Mouse (Mus musculus): ENCODE results near the gene Klc4. TPM values are rescaled to one million over a fixed set of nuclear protein-coding genes. Genes with fewer than 3 reads are reported as not detected.

The Klc4 gene
- polyA plus RNA-seq (2014; fragmentation: Nextera tagmentation; extraction: Ambion mirVana), result 16.5 and 18.0 TPM in 2 replicates

- Histone ChIP-seq H3K36me3 (ENCODE audit: control insufficient read depth, insufficient read depth, low read length) (peaks cover 5% of the 10 kb centered on the region), H3K4me3 (ENCODE audit: low read depth, low read length) (peak within 1 kb of the TSS; percentile 76), H3K4me2 (peak within 1 kb of the TSS; percentile 91), H3K9me3 (replicated peaks; ENCODE audit: control insufficient read depth, low read length) (no peaks in the 10 kb centered on the region), H3K27me3 (ENCODE audit: control insufficient read depth, insufficient read depth, low read length) (no peaks in the 10 kb centered on the region), H3K9ac (ENCODE audit: low read depth, low read length) (peak within 1 kb of the TSS; percentile 85), H3K27ac (ENCODE audit: low read depth, low read length) (peak within 1 kb of the TSS; percentile 78), H3K4me1 (ENCODE audit: control insufficient read depth, insufficient read depth, low read length) (peaks cover 21% of the 10 kb centered on the region)
- under 1% methylated on average over 53 of the region's 53 CpGs for WGBS (ENCODE audit: insufficient replicate concordance)
- ATAC-seq (replicated peaks; ENCODE audit: insufficient number of reproducible peaks, low FRiP score, low TSS enrichment), result peak; percentile 75
These were observed at the start of gene Klc4, which contains the start of gene Mrpl2 for GRCm38 (mm10) chr17:46645561-46646321. TSS of gene Klc4 (minus strand) at chr17:46646022. TSS of gene Mrpl2 (plus strand) at chr17:46646229.

GRCm38 (mm10) chr17:46694517-46695063 lies 48.8 kb upstream of the Klc4 start:
- H3K4me3 ChIP-seq (ENCODE audit: low read depth, low read length), result no peak overlapping the region
- H3K36me3 ChIP-seq (ENCODE audit: control insufficient read depth, insufficient read depth, low read length), result no peaks in the 10 kb centered on the region; the same call in 1 of the 2 replicates
- no peaks in the 10 kb centered on the region for H3K9me3 ChIP-seq (replicated peaks; ENCODE audit: control insufficient read depth, low read length)
- no peak overlapping the region for H3K9ac ChIP-seq (ENCODE audit: low read depth, low read length)
- H3K27me3 ChIP-seq (ENCODE audit: control insufficient read depth, insufficient read depth, low read length), result no peaks in the 10 kb centered on the region
- no peak overlapping the region for H3K27ac ChIP-seq (ENCODE audit: low read depth, low read length)
- 88% methylated on average over 1 of the region's 1 CpGs for WGBS (ENCODE audit: insufficient replicate concordance)
- no peak overlapping the region for H3K4me2 ChIP-seq
- peaks cover 4% of the 10 kb centered on the region; the same call in 1 of the 2 replicates for H3K4me1 ChIP-seq (ENCODE audit: control insufficient read depth, insufficient read depth, low read length)
- no peak for ATAC-seq (replicated peaks; ENCODE audit: insufficient number of reproducible peaks, low FRiP score, low TSS enrichment)

GRCm38 (mm10) chr17:46691390-46691789 lies 45.6 kb upstream of the Klc4 start:
- H3K9me3 ChIP-seq (replicated peaks; ENCODE audit: control insufficient read depth, low read length), result no peaks in the 10 kb centered on the region
- 91% methylated on average over 2 of the region's 2 CpGs for WGBS (ENCODE audit: insufficient replicate concordance)
- no peak overlapping the region for H3K4me3 ChIP-seq (ENCODE audit: low read depth, low read length)
- H3K9ac ChIP-seq (ENCODE audit: low read depth, low read length), result no peak overlapping the region
- 0 out of 2 replicates have a peak, but pooled peaks cover under 1% of the 10 kb centered on the region for H3K36me3 ChIP-seq (ENCODE audit: control insufficient read depth, insufficient read depth, low read length)
- ATAC-seq (replicated peaks; ENCODE audit: insufficient number of reproducible peaks, low FRiP score, low TSS enrichment), result no peak
- H3K27me3 ChIP-seq (ENCODE audit: control insufficient read depth, insufficient read depth, low read length), result no peaks in the 10 kb centered on the region
- H3K27ac ChIP-seq (ENCODE audit: low read depth, low read length), result no peak overlapping the region
- H3K4me2 ChIP-seq, result no peak overlapping the region
- H3K4me1 ChIP-seq (ENCODE audit: control insufficient read depth, insufficient read depth, low read length), result peaks cover 4% of the 10 kb centered on the region; the same call in 1 of the 2 replicates

DNA sequence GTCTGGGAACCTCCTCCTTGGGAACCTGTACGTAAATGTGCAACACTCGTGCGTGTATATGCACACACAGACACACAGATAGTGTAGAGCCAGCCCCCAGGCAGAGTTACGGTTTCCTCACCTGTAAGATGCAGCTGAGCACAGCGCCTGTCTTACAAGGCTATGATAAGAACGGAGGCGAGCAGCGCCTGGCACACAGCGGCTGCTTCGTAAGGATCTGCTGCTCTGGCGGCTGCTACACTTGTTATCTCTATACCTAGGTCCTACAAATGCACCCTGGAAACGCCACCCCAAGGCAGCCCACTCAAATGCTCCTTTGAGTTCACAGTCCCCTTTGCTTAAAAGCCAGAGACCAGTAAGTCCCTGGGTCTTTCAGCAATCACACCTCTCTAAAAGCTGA lies 44.8 kb upstream of the Klc4 start:
- 73% methylated on average over 12 of the region's 12 CpGs for whole genome bisulfite sequencing (ENCODE audit: insufficient replicate concordance)
- Histone ChIP-seq H3K9ac (ENCODE audit: low read depth, low read length) (no peak overlapping the region), H3K4me3 (ENCODE audit: low read depth, low read length) (no peak overlapping the region), H3K27me3 (ENCODE audit: control insufficient read depth, insufficient read depth, low read length) (no peaks in the 10 kb centered on the region), H3K36me3 (ENCODE audit: control insufficient read depth, insufficient read depth, low read length) (peaks cover 7% of the 10 kb centered on the region), H3K27ac (ENCODE audit: low read depth, low read length) (no peak overlapping the region), H3K4me2 (no peak overlapping the region), H3K9me3 (replicated peaks; ENCODE audit: control insufficient read depth, low read length) (no peaks in the 10 kb centered on the region), H3K4me1 (ENCODE audit: control insufficient read depth, insufficient read depth, low read length) (peaks cover 4% of the 10 kb centered on the region; the same call in 1 of the 2 replicates)
- ATAC-seq (replicated peaks; ENCODE audit: insufficient number of reproducible peaks, low FRiP score, low TSS enrichment), result no peak

DNA sequence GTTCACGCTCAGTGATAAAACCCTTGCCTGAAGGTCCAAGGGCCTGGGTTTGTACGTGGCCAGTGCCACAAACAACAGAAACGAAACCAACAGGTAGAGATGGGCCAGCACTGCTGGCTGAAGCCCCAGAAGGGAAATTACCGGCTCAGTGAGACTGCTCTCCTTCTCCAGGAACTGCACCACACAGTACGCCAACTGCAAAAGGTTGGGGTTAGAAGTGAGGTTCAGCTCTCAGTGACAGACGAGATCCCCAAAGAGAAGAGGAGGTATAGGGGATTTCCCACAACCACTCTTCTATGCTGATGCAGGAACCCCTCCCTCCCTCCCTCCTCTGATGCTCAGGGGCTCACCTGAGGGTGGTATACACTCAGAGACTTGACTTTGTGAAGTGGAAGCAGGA lies 40.1 kb upstream of the Klc4 start:
- 87% methylated on average over 6 of the region's 6 CpGs for WGBS (ENCODE audit: insufficient replicate concordance)
- ATAC-seq (replicated peaks; ENCODE audit: insufficient number of reproducible peaks, low FRiP score, low TSS enrichment), result no peak

DNA sequence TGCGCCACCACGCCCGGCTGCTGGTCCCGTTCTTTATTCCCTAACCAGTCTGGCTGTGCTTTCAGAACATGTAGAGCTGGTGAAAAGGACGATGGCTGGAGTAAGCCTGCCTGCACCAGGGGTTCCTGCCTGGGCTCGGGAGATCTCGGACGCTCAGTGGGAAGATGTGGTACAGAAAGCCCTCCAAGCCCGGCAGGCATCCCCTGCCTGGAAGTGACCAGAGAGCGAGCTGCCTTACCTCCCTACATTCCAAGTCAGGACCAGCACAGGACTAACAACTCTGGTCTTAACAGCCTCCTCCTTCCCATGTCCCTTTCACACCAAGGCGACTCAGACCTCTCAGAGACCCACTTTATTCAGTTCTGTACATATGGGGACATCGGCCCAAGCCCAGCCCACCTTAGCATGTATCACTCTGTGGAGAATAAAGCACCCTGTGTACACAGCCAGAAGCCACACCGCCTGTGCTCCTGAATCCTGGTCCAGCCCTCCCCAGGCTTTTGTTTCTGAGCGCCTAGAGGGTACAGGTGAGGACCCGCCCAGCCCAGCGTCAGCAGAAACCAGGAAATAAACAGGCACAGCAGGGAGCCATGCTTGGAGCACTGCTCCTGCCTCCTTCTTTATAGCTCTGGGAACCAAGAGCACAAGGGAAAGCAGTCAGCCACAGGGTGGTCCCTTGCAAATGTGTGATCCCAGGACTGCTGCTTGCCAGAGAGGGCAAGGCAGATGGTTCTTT lies 37.0 kb upstream of the Klc4 start:
- Histone ChIP-seq H3K36me3 (ENCODE audit: control insufficient read depth, insufficient read depth, low read length) (peaks cover 30% of the 10 kb centered on the region), H3K27ac (ENCODE audit: low read depth, low read length) (no peak overlapping the region), H3K4me1 (ENCODE audit: control insufficient read depth, insufficient read depth, low read length) (peaks cover 27% of the 10 kb centered on the region), H3K9ac (ENCODE audit: low read depth, low read length) (no peak overlapping the region), H3K9me3 (replicated peaks; ENCODE audit: control insufficient read depth, low read length) (no peaks in the 10 kb centered on the region), H3K4me2 (no peak overlapping the region), H3K4me3 (ENCODE audit: low read depth, low read length) (no peak overlapping the region), H3K27me3 (ENCODE audit: control insufficient read depth, insufficient read depth, low read length) (no peaks in the 10 kb centered on the region)
- ATAC-seq (replicated peaks; ENCODE audit: insufficient number of reproducible peaks, low FRiP score, low TSS enrichment), result no peak
- 81% methylated on average over 16 of the region's 16 CpGs for WGBS (ENCODE audit: insufficient replicate concordance)

More for the DNA sequence above, 40.1 kb upstream of the Klc4 start:
- Histone ChIP-seq H3K27ac (ENCODE audit: low read depth, low read length) (no peak overlapping the region), H3K4me3 (ENCODE audit: low read depth, low read length) (no peak overlapping the region), H3K9me3 (replicated peaks; ENCODE audit: control insufficient read depth, low read length) (no peaks in the 10 kb centered on the region), H3K9ac (ENCODE audit: low read depth, low read length) (no peak overlapping the region), H3K4me2 (no peak overlapping the region), H3K36me3 (ENCODE audit: control insufficient read depth, insufficient read depth, low read length) (peaks cover 28% of the 10 kb centered on the region), H3K27me3 (ENCODE audit: control insufficient read depth, insufficient read depth, low read length) (no peaks in the 10 kb centered on the region), H3K4me1 (ENCODE audit: control insufficient read depth, insufficient read depth, low read length) (peaks cover 12% of the 10 kb centered on the region)

DNA sequence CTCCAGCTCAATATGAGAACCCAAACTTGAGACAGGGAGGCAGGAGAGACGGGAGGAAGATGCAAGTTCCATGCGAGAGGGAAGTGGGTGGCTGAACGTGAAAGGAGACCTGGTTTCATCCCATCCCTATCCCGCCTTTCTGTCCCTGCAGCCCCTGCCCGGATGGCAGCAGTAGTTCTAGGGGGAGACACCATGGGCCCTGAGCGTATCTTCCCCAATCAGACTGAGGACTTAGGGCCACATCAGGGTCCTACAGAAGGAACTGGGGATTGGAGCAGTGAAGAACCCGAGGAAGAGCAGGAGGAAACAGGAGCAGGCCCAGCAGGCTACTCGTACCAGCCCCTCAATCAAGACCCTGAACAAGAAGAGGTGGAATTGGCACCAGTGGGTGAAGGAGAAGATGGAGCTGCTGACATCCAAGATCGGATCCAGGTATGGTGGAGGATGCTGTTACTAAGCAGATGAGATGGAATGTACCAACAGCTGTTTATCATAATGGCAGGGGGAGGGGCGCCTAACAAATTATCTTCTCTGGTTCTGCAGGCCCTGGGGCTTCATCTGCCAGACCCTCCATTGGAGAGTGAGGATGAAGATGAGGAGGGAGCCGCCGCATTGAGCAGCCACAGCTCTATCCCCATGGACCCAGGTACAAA lies 35.8 kb upstream of the Klc4 start:
- H3K27ac ChIP-seq (ENCODE audit: low read depth, low read length), result peak overlapping the region; percentile 62
- no peaks in the 10 kb centered on the region for H3K9me3 ChIP-seq (replicated peaks; ENCODE audit: control insufficient read depth, low read length)
- peak overlapping the region; percentile 93 for H3K4me3 ChIP-seq (ENCODE audit: low read depth, low read length)
- no peak for ATAC-seq (replicated peaks; ENCODE audit: insufficient number of reproducible peaks, low FRiP score, low TSS enrichment)
- H3K9ac ChIP-seq (ENCODE audit: low read depth, low read length), result peak overlapping the region; percentile 75
- 23% methylated on average over 12 of the region's 12 CpGs for WGBS (ENCODE audit: insufficient replicate concordance)
- peaks cover 28% of the 10 kb centered on the region for H3K4me1 ChIP-seq (ENCODE audit: control insufficient read depth, insufficient read depth, low read length)
- peak overlapping the region; percentile 91 for H3K4me2 ChIP-seq
- no peaks in the 10 kb centered on the region for H3K27me3 ChIP-seq (ENCODE audit: control insufficient read depth, insufficient read depth, low read length)
- peaks cover 40% of the 10 kb centered on the region for H3K36me3 ChIP-seq (ENCODE audit: control insufficient read depth, insufficient read depth, low read length)

DNA sequence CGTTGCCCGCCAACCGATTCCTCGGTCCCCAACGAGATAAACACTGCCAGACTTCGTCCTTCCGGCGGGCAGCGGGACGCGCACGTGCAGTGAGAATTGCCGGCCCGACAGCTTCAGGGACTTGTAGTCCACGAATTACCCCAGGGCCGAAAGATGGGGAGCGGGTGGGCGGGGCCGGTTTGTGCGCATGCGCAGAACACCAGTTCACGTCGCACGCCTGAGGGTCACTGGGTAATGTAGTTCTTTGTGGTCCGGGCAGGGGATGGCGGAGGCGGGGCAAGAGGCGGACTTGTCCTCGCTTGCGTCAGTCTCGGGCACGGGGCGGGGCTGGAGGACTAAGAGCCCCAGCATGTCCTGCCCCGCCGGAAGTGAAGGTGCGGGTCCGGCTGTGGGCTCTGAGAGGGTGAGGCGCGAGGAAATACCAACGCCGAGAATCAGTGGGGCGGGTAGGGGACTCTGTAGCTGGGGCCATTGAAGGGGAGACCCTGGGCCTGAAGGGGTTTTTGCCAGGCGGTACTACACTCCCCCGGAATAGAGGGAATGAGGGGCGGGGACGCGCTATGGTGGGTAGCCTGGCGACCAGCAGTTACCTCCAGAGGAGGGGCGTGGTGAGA lies 35.0 kb upstream of the Klc4 start, which contains the start of gene Klhdc3:
Gene Klhdc3 (minus strand): TSS at position 155 of the 614 bp plus-strand sequence.
- Histone ChIP-seq H3K27ac (ENCODE audit: low read depth, low read length) (peak within 1 kb of the TSS; percentile 94), H3K4me1 (ENCODE audit: control insufficient read depth, insufficient read depth, low read length) (peaks cover 28% of the 10 kb centered on the region), H3K4me2 (peak within 1 kb of the TSS; percentile 91), H3K9ac (ENCODE audit: low read depth, low read length) (peak within 1 kb of the TSS; percentile 85), H3K27me3 (ENCODE audit: control insufficient read depth, insufficient read depth, low read length) (no peaks in the 10 kb centered on the region), H3K4me3 (ENCODE audit: low read depth, low read length) (peak within 1 kb of the TSS; percentile 93), H3K9me3 (replicated peaks; ENCODE audit: control insufficient read depth, low read length) (no peaks in the 10 kb centered on the region), H3K36me3 (ENCODE audit: control insufficient read depth, insufficient read depth, low read length) (peaks cover 42% of the 10 kb centered on the region)
- under 1% methylated on average over 49 of the region's 49 CpGs for WGBS (ENCODE audit: insufficient replicate concordance)
- peak; percentile 93 for ATAC-seq (replicated peaks; ENCODE audit: insufficient number of reproducible peaks, low FRiP score, low TSS enrichment)
